Mouse (Mus musculus): ENCODE results near the gene Cd163. TPM values are rescaled to one million over a fixed set of nuclear protein-coding genes. Genes with fewer than 3 reads are reported as not detected.
"Not testable (repeated sequence)": the region's sequence is repeated elsewhere in the genome, so short reads cannot be mapped to it uniquely, and the experiment has no call there.

The Cd163 gene
- polyA plus RNA-seq (2015; fragmentation: Nextera tagmentation; extraction: Ambion mirVana) = 0.31 and 0.39 TPM in 2 replicates

- H3K27me3 ChIP-seq (replicated peaks) = no peaks in the 10 kb centered on the region
- 78% methylated on average over 4 of the region's 4 CpGs for WGBS
- no peak within 1 kb of the TSS for H3K27ac ChIP-seq
- H3K4me2 ChIP-seq = no peak within 1 kb of the TSS
- no peak within 1 kb of the TSS for H3K4me3 ChIP-seq (replicated peaks)
- H3K36me3 ChIP-seq = no peaks in the 10 kb centered on the region
- H3K9ac ChIP-seq = no peak within 1 kb of the TSS
- no peak for ATAC-seq (ENCODE audit: insufficient read depth, low FRiP score, low read depth)
- no peaks in the 10 kb centered on the region for H3K4me1 ChIP-seq
- no peaks in the 10 kb centered on the region for H3K9me3 ChIP-seq
Measured at GRCm38 (mm10) chr6:124304356-124304755, at the start of gene Cd163. Gene Cd163 (plus strand): TSS chr6:124304656.

- ATAC-seq (ENCODE audit: insufficient read depth, low FRiP score, low read depth) = no peak
- no peak overlapping the region for H3K9ac ChIP-seq
- WGBS = 80% methylated on average over 6 of the region's 6 CpGs
- no peak overlapping the region for H3K27ac ChIP-seq
- no peaks in the 10 kb centered on the region for H3K36me3 ChIP-seq
- no peaks in the 10 kb centered on the region for H3K4me1 ChIP-seq
- no peaks in the 10 kb centered on the region for H3K9me3 ChIP-seq
- no peaks in the 10 kb centered on the region for H3K27me3 ChIP-seq (replicated peaks)
- H3K4me3 ChIP-seq (replicated peaks) = no peak overlapping the region
- no peak overlapping the region for H3K4me2 ChIP-seq
Measured at GRCm38 (mm10) chr6:124255721-124256470, 48.6 kb upstream of the Cd163 start.

GRCm38 (mm10) chr6:124260198-124260931 is 44.1 kb upstream of the Cd163 start:
- H3K4me1 ChIP-seq = no peaks in the 10 kb centered on the region
- H3K36me3 ChIP-seq = no peaks in the 10 kb centered on the region
- H3K4me2 ChIP-seq = no peak overlapping the region
- H3K9ac ChIP-seq = no peak overlapping the region
- no peaks in the 10 kb centered on the region for H3K27me3 ChIP-seq (replicated peaks)
- H3K27ac ChIP-seq = no peak overlapping the region
- no peaks in the 10 kb centered on the region for H3K9me3 ChIP-seq
- 21% methylated on average over 11 of the region's 14 CpGs for WGBS
- peak; percentile 66 for ATAC-seq (ENCODE audit: insufficient read depth, low FRiP score, low read depth)
- H3K4me3 ChIP-seq (replicated peaks) = no peak overlapping the region

GRCm38 (mm10) chr6:124262696-124263095 is 41.8 kb upstream of the Cd163 start:
- WGBS = 2% methylated on average over 3 of the region's 3 CpGs
- no peaks in the 10 kb centered on the region for H3K9me3 ChIP-seq
- no peak overlapping the region for H3K4me2 ChIP-seq
- H3K9ac ChIP-seq = no peak overlapping the region
- no peaks in the 10 kb centered on the region for H3K27me3 ChIP-seq (replicated peaks)
- H3K4me1 ChIP-seq = no peaks in the 10 kb centered on the region
- no peak for ATAC-seq (ENCODE audit: insufficient read depth, low FRiP score, low read depth)
- no peaks in the 10 kb centered on the region for H3K36me3 ChIP-seq
- no peak overlapping the region for H3K4me3 ChIP-seq (replicated peaks)
- H3K27ac ChIP-seq = no peak overlapping the region

GRCm38 (mm10) chr6:124273231-124273880 is 31.1 kb upstream of the Cd163 start:
- H3K4me2 ChIP-seq = no peak overlapping the region
- H3K4me1 ChIP-seq = no peaks in the 10 kb centered on the region

GRCm38 (mm10) chr6:124277641-124278040 is 26.8 kb upstream of the Cd163 start:
- H3K27ac ChIP-seq = no peak overlapping the region
- no peak overlapping the region for H3K4me2 ChIP-seq
- no peak overlapping the region for H3K4me3 ChIP-seq (replicated peaks)
- no peaks in the 10 kb centered on the region for H3K36me3 ChIP-seq
- no peak overlapping the region for H3K9ac ChIP-seq
- WGBS = 71% methylated on average over 5 of the region's 5 CpGs
- no peaks in the 10 kb centered on the region for H3K27me3 ChIP-seq (replicated peaks)
- no peaks in the 10 kb centered on the region for H3K9me3 ChIP-seq
- ATAC-seq (ENCODE audit: insufficient read depth, low FRiP score, low read depth) = no peak
- no peaks in the 10 kb centered on the region for H3K4me1 ChIP-seq

More at GRCm38 (mm10) chr6:124273231-124273880, 31.1 kb upstream of the Cd163 start:
- H3K36me3 ChIP-seq = no peaks in the 10 kb centered on the region
- no peak overlapping the region for H3K9ac ChIP-seq
- ATAC-seq (ENCODE audit: insufficient read depth, low FRiP score, low read depth) = no peak; the same call in 1 of the 2 replicates
- H3K4me3 ChIP-seq (replicated peaks) = no peak overlapping the region
- no peaks in the 10 kb centered on the region for H3K9me3 ChIP-seq
- H3K27me3 ChIP-seq (replicated peaks) = no peaks in the 10 kb centered on the region
- 72% methylated on average over 5 of the region's 5 CpGs for WGBS
- no peak overlapping the region for H3K27ac ChIP-seq

- H3K36me3 ChIP-seq = no peaks in the 10 kb centered on the region
- 78% methylated on average over 5 of the region's 5 CpGs for WGBS
- no peak overlapping the region for H3K9ac ChIP-seq
- H3K4me2 ChIP-seq = no peak overlapping the region
- no peaks in the 10 kb centered on the region for H3K9me3 ChIP-seq
- H3K27ac ChIP-seq = no peak overlapping the region
- no peaks in the 10 kb centered on the region for H3K4me1 ChIP-seq
- no peaks in the 10 kb centered on the region for H3K27me3 ChIP-seq (replicated peaks)
- no peak for ATAC-seq (ENCODE audit: insufficient read depth, low FRiP score, low read depth)
- H3K4me3 ChIP-seq (replicated peaks) = no peak overlapping the region
Measured at GRCm38 (mm10) chr6:124278291-124278690, 26.2 kb upstream of the Cd163 start.

- Histone ChIP-seq H3K36me3 (no peaks in the 10 kb centered on the region), H3K4me1 (no peaks in the 10 kb centered on the region), H3K27me3 (replicated peaks) (no peaks in the 10 kb centered on the region), H3K4me3 (replicated peaks) (no peak overlapping the region), H3K9me3 (no peaks in the 10 kb centered on the region), H3K4me2 (no peak overlapping the region), H3K9ac (no peak overlapping the region), H3K27ac (no peak overlapping the region)
- WGBS = 86% methylated on average over 4 of the region's 4 CpGs
- ATAC-seq (ENCODE audit: insufficient read depth, low FRiP score, low read depth) = no peak
Measured at GRCm38 (mm10) chr6:124282731-124283130, 21.7 kb upstream of the Cd163 start.

GRCm38 (mm10) chr6:124297378-124297777 is 7.1 kb upstream of the Cd163 start:
- H3K4me2 ChIP-seq; H3K9ac ChIP-seq; H3K9me3 ChIP-seq; H3K36me3 ChIP-seq; H3K4me1 ChIP-seq; H3K27me3 ChIP-seq (replicated peaks); ATAC-seq (ENCODE audit: insufficient read depth, low FRiP score, low read depth); H3K4me3 ChIP-seq (replicated peaks); H3K27ac ChIP-seq: not testable (repeated sequence)
- 93% methylated on average over 5 of the region's 5 CpGs for WGBS

GRCm38 (mm10) chr6:124301447-124302192 is 2.8 kb upstream of the Cd163 start:
- no peak for ATAC-seq (ENCODE audit: insufficient read depth, low FRiP score, low read depth)

GRCm38 (mm10) chr6:124308935-124309334 is 4.5 kb downstream of the Cd163 start:
- Histone ChIP-seq H3K36me3 (no peaks in the 10 kb centered on the region), H3K9me3 (no peaks in the 10 kb centered on the region), H3K9ac (no peak overlapping the region), H3K27ac (no peak overlapping the region), H3K4me2 (no peak overlapping the region), H3K4me1 (no peaks in the 10 kb centered on the region), H3K4me3 (replicated peaks) (no peak overlapping the region), H3K27me3 (replicated peaks) (no peaks in the 10 kb centered on the region)
- no peak for ATAC-seq (ENCODE audit: insufficient read depth, low FRiP score, low read depth)
- 81% methylated on average over 8 of the region's 8 CpGs for WGBS

More at GRCm38 (mm10) chr6:124301447-124302192, 2.8 kb upstream of the Cd163 start:
- Histone ChIP-seq H3K27me3 (replicated peaks) (no peaks in the 10 kb centered on the region), H3K4me2 (no peak overlapping the region), H3K36me3 (no peaks in the 10 kb centered on the region), H3K4me3 (replicated peaks) (no peak overlapping the region), H3K27ac (no peak overlapping the region), H3K4me1 (no peaks in the 10 kb centered on the region), H3K9ac (no peak overlapping the region), H3K9me3 (no peaks in the 10 kb centered on the region)
- WGBS = 84% methylated on average over 3 of the region's 3 CpGs
